Mouse (Mus musculus) cerebellum, adult 11 months (tissue): ENCODE measurements around the gene Parvb.
A peak's percentile ranks its signal among the peaks of the same experiment; 100 is the strongest.

Experiments
- DNase-seq: peaks from one replicate; pipeline ENCODE4 v3.0.0; 2022

Gene Parvb

GRCm38 (mm10) chr15:84231721-84232561, at the start of gene Parvb:
Gene Parvb (plus strand): TSS chr15:84232043.
- DNase-seq = peak; percentile 50

GRCm38 (mm10) chr15:84183967-84184366, 47.9 kb upstream of the Parvb start:
- no peak for DNase-seq

GRCm38 (mm10) chr15:84186196-84186595, 45.6 kb upstream of the Parvb start:
- no peak for DNase-seq

GRCm38 (mm10) chr15:84188887-84189530, 42.8 kb upstream of the Parvb start:
- no peak for DNase-seq

- DNase-seq = no peak
Observed at GRCm38 (mm10) chr15:84189881-84190280, 42.0 kb upstream of the Parvb start.

GRCm38 (mm10) chr15:84191724-84192057, 40.2 kb upstream of the Parvb start:
- no peak for DNase-seq

GRCm38 (mm10) chr15:84192058-84192791, 39.6 kb upstream of the Parvb start, which contains the start of gene Samm50:
Gene Samm50 (plus strand): TSS chr15:84192241.
- peak; percentile 87 for DNase-seq

GRCm38 (mm10) chr15:84196486-84197165, 35.2 kb upstream of the Parvb start:
- no peak for DNase-seq

- DNase-seq = no peak
Observed at GRCm38 (mm10) chr15:84207327-84207726, 24.5 kb upstream of the Parvb start.

- no peak for DNase-seq
Observed at GRCm38 (mm10) chr15:84209517-84210412, 22.1 kb upstream of the Parvb start.

- no peak for DNase-seq
Observed at GRCm38 (mm10) chr15:84210461-84210860, 21.4 kb upstream of the Parvb start.

- no peak for DNase-seq
Observed at GRCm38 (mm10) chr15:84210941-84211340, 20.9 kb upstream of the Parvb start.

GRCm38 (mm10) chr15:84211564-84211963, 20.3 kb upstream of the Parvb start:
- no peak for DNase-seq

- DNase-seq = peak; percentile 78
Observed at GRCm38 (mm10) chr15:84212031-84212755, 19.6 kb upstream of the Parvb start.

GRCm38 (mm10) chr15:84212756-84213105, 19.1 kb upstream of the Parvb start:
- no peak for DNase-seq

GRCm38 (mm10) chr15:84213162-84213739, 18.6 kb upstream of the Parvb start:
- DNase-seq = no peak

GRCm38 (mm10) chr15:84214476-84214875, 17.4 kb upstream of the Parvb start:
- no peak for DNase-seq

GRCm38 (mm10) chr15:84215273-84215672, 16.6 kb upstream of the Parvb start:
- no peak for DNase-seq

GRCm38 (mm10) chr15:84216026-84216425, 15.8 kb upstream of the Parvb start:
- no peak for DNase-seq

GRCm38 (mm10) chr15:84216461-84217084, 15.3 kb upstream of the Parvb start:
- DNase-seq = no peak
